8 mouse cellular contexts compared by ENCODE assay signal in the genomic region with DNA sequence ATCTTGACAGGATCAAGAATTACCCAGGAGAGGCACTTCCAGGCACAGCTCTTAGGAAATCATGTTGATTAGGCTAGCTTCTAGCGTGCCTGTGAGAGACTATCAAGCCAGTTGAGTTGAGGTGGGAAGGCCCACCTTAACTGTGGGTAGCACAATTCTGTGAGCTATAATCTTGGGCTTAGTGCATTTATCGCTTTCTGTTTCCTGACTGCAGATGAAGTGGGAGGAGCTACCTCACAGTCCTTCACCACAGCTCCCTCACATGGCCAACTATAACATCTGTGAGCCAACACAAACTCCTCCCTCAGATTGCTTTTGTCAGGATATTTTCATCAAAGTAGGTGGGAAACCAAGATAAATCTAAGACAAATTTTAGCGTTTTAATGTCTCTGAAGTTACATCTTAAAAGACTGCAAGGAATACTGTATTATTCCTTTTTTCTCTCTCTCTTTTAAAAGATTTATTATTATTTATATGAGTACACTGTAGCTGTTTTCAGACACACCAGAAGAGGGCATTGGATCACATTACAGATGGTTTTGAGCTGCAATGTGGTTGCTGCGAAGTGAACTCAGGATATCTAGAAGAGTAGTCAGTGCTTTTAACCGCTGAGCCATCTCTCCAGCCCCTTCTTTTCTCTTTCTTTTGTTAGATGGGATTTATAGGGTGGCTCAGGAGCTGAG. TPM values are rescaled to one million over a fixed set of nuclear protein-coding genes. Genes with fewer than 3 reads are reported as not detected.
DNase-seq lines count a peak whose midpoint lies in the region; ATAC-seq and TF ChIP-seq lines count a peak whose summit lies in the region.

No protein-coding gene starts in this region.

- H3K27ac ChIP-seq in hindbrain, postnatal 0 days: no peak overlapping the region

- ATAC-seq in activated CD4-positive, CD25-positive, alpha-beta regulatory T cell, adult 4 months: peak; percentile 85
- ATAC-seq in hindbrain, postnatal 0 days: no peak

- no peaks in the 10 kb centered on the region for H3K9me3 ChIP-seq in hindbrain, postnatal 0 days (ENCODE audit: low read length)

- 12% methylated on average over 5 of the region's 5 CpGs for WGBS in hindbrain, postnatal 0 days

- H3K4me3 ChIP-seq in hindbrain, postnatal 0 days (ENCODE audit: low read length): no peak overlapping the region

- 0 out of 2 replicates have a peak, but pooled peaks cover 4% of the 10 kb centered on the region for H3K4me1 ChIP-seq in hindbrain, postnatal 0 days (ENCODE audit: insufficient read depth, low read length)

- H3K27me3 ChIP-seq in hindbrain, postnatal 0 days (ENCODE audit: insufficient read depth, low read length): no peaks in the 10 kb centered on the region

- TF ChIP-seq CTCF in hindbrain, postnatal 0 days (IDR thresholded peaks at IDR 0.05; ENCODE audit: low read depth): peak; percentile 64

- peak overlapping the region; percentile 27; the same call in 1 of the 2 replicates for H3K4me2 ChIP-seq in hindbrain, postnatal 0 days (ENCODE audit: low read depth, low read length)

- no peak overlapping the region for H3K9ac ChIP-seq in hindbrain, postnatal 0 days (replicated peaks; ENCODE audit: low read length)

- no peaks in the 10 kb centered on the region for H3K36me3 ChIP-seq in hindbrain, postnatal 0 days (ENCODE audit: insufficient read depth, low read length)

- peak; percentile 33 for DNase-seq in ovary, postnatal 14 days (ENCODE audit: low spot score)
- no peak for DNase-seq in ovary, postnatal 10 days (ENCODE audit: low spot score)
- DNase-seq in fibroblast of lung, adult 2 months (ENCODE audit: low read depth): peak; percentile 48
- DNase-seq in hindbrain, postnatal 0 days (ENCODE audit: low spot score): peak; percentile 63
- DNase-seq in lung, adult 18-20 months: peak; percentile 65 to 72
- peak; percentile 47 for DNase-seq in spleen, adult 12 weeks (ENCODE audit: low spot score)
- DNase-seq in testis, postnatal 14 days (ENCODE audit: low spot score): no peak

RNA-seq across cellular contexts. Expression of a gene that starts 5.4 kb away (rescaled TPM):
- polyA plus RNA-seq in activated CD4-positive, CD25-positive, alpha-beta regulatory T cell, adult 4 months (2017; shearing (Covaris generic)): 10 to 100 TPM; 66.5 to 89.2 TPM
- 47.5 and 66.1 TPM in 2 replicates for total RNA-seq in hindbrain, postnatal 0 days (2014; rRNA removed)
- 33.8 and 39.2 TPM in 2 replicates for polyA plus RNA-seq in hindbrain, postnatal 0 days (2015; fragmentation: Nextera tagmentation; extraction: Ambion mirVana)

RNA-seq across cellular contexts. Expression of a gene that starts 32.1 kb away (rescaled TPM):
- polyA plus RNA-seq in activated CD4-positive, CD25-positive, alpha-beta regulatory T cell, adult 4 months (2017; shearing (Covaris generic)): 10 to 100 TPM; 11.8 to 16.3 TPM
- 176 and 190 TPM in 2 replicates for total RNA-seq in hindbrain, postnatal 0 days (2014; rRNA removed)
- 69.6 and 80.5 TPM in 2 replicates for polyA plus RNA-seq in hindbrain, postnatal 0 days (2015; fragmentation: Nextera tagmentation; extraction: Ambion mirVana)

Comparison
In these comparisons a context has a peak if more than half of its experiments do, and no peak if none do; other contexts are left out.
1. DNase-seq: peak in ovary, postnatal 14 days (single experiment), fibroblast of lung, adult 2 months (single experiment), hindbrain, postnatal 0 days (single experiment), lung, adult 18-20 months (2 of 2) and spleen, adult 12 weeks (single experiment); none in ovary, postnatal 10 days (single experiment) and testis, postnatal 14 days (single experiment).